Mouse (Mus musculus) thymus, adult 2 months (tissue): ENCODE data around the gene Ranbp9.

Experiments used
- CTCF ChIP-seq: fragments of 200-500 bp; IDR thresholded peaks from 2 replicates; pipeline ENCODE4 v1.5.1; 2012; ENCODE audit warnings: mild to moderate bottlenecking, control low read depth, low read length, moderate library complexity, borderline replicate concordance; ENCODE audit not compliant: control insufficient read depth, poor library complexity, insufficient read depth; ENCODE audit errors: extremely low read depth
- POLR2A ChIP-seq: fragments of 200-500 bp; IDR thresholded peaks from 2 replicates; pipeline ENCODE4 v1.6.1; 2012; ENCODE audit warnings: mild to moderate bottlenecking, low read length, control low read depth, moderate library complexity; ENCODE audit not compliant: control insufficient read depth, poor library complexity, insufficient read depth; ENCODE audit errors: extremely low read depth

- TF ChIP-seq CTCF (no peak), POLR2A (no peak)
These were observed 11.5 kb downstream of the Ranbp9 start for GRCm38 (mm10) chr13:43469607-43470006.
